Mouse (Mus musculus) lung, postnatal 0 days (tissue): ENCODE measurements around the gene Mroh2a. TPM values are rescaled to one million over a fixed set of nuclear protein-coding genes. Genes with fewer than 3 reads are reported as not detected.

Experiments
- ATAC-seq: fragments of 200-750 bp; cut with Nextera tagmentation; 2 replicates; pipeline ENCODE4 v1.8.0; 2017; ENCODE audit warnings: moderate library complexity
- DNase-seq: peaks from one replicate; pipeline ENCODE4 v3.0.0-alpha.2; 2016; ENCODE audit warnings: low spot score
- H3K27ac ChIP-seq: fragments of 300-500 bp; sonication (generic); 2 replicates; pipeline ENCODE4 v1.5.1; 2014; ENCODE audit warnings: antibody characterized with exemption, mild to moderate bottlenecking, low read length, mixed read lengths
- H3K27me3 ChIP-seq: fragments of 300-500 bp; sonication (generic); replicated peaks from 2 replicates; pipeline ENCODE4 v1.6.1; 2014; ENCODE audit warnings: low read length, mixed read lengths; ENCODE audit not compliant: insufficient read depth
- H3K36me3 ChIP-seq: fragments of 300-500 bp; sonication (generic); 2 replicates; pipeline ENCODE4 v1.6.1; 2014; ENCODE audit warnings: low read length, mixed read lengths; ENCODE audit not compliant: insufficient read depth
- H3K4me1 ChIP-seq: fragments of 300-500 bp; sonication (generic); 2 replicates; pipeline ENCODE4 v1.6.1; 2014; ENCODE audit warnings: antibody characterized with exemption, low read depth, low read length, mixed read lengths; ENCODE audit not compliant: insufficient read depth
- H3K4me2 ChIP-seq: fragments of 300-500 bp; sonication (generic); replicated peaks from 2 replicates; pipeline ENCODE4 v1.6.1; 2014; ENCODE audit warnings: low read depth, mild to moderate bottlenecking, low read length, moderate library complexity, mixed read lengths
- H3K4me3 ChIP-seq: fragments of 300-500 bp; sonication (generic); 2 replicates; pipeline ENCODE4 v1.5.1; 2014; ENCODE audit warnings: low read depth, low read length
- H3K9ac ChIP-seq: fragments of 300-500 bp; sonication (generic); replicated peaks from 2 replicates; pipeline ENCODE4 v1.6.1; 2014; ENCODE audit warnings: low read depth, mild to moderate bottlenecking
- H3K9me3 ChIP-seq: fragments of 300-500 bp; sonication (generic); 2 replicates; pipeline ENCODE4 v1.6.1; 2016; ENCODE audit warnings: low read length, mixed read lengths
- CTCF ChIP-seq: IDR thresholded peaks from 2 replicates; pipeline ENCODE4 v1.5.1; 2016; ENCODE audit warnings: antibody characterized with exemption, mild to moderate bottlenecking
- EP300 ChIP-seq: IDR thresholded peaks from 2 replicates; pipeline ENCODE4 v1.6.1; 2016; ENCODE audit warnings: antibody characterized with exemption, mild to moderate bottlenecking, control low read depth
- WGBS: fragments of 180-500 bp; shearing (Covaris S2); extraction: QIAGEN DNeasy Blood & Tissue Kit; methylation state at CpG from one replicate; pipeline ENCODE4 v1.1.7; 2014; 5-methylcytosine and 5-hydroxymethylcytosine counted together
- polyA plus RNA-seq: library from polyadenylated mRNA; unstranded; fragments of >200 nt; fragmentation: Nextera tagmentation; extraction: Ambion mirVana; gene quantifications from 2 replicates; pipeline ENCODE4 v1.2.1, GENCODE M21; 2015

The Mroh2a gene
- 0.15 and 0.43 TPM in 2 replicates for polyA plus RNA-seq

DNA sequence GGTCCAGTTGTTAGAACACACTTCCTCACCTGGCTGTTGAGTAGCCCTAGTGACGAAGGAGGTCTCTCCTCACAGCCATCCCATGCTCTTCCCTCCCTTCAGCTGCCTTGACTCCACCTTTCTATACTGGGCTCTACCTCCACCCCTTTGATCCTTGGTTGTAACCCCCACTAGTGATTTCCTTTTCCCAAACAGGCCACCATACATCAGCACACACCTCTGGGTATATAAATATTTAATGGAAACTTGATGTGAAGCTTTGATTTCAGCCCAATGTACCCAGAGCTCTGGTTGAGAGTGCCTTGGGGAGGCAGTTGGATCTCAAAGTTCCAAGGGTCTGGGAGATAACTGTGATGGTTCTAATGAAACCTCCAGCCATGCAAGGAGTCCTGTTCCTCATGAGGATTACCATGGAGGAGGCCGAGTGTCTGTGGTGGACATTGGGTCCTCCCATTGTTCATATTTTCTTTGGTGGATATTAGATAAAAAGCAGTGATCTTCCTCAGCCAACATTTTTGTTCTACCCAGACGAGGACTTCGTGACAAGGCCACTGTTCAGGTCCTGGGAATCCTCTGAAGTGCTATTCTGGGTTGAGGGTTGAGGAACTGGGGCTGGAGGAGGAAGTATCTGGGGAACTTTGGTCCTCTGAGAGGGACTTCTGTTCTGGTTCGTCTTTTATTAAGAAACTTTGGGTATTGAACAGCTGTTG lies at the start of gene Mroh2a:
Gene Mroh2a, plus strand, starts transcription at position 317 of the 710 bp plus-strand sequence.
- peaks cover 50% of the 10 kb centered on the region for H3K9me3 ChIP-seq
- no peak for ATAC-seq
- TF ChIP-seq EP300 (no peak), CTCF (no peak)

DNA sequence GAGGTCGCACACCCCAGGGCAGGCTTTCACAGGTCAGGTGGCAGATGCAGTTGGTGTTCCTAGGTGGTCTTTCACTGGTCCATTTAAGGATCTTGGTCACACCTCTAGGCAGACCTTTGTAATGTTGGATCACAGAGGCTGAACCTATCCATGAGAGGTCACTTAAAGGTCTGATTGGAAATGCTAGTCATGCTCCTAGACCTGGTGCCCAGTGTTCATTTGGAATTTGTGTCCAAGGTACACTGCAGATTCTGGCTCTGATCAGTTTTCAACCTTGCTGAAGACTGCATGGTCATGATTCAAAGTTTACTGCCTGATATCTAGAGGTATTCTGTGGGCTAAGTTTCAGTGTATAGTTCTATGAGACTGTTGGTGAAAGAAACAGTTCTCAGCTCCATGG lies 47.1 kb upstream of the Mroh2a start:
- DNase-seq (no peak), ATAC-seq (no peak)
- no peaks in the 10 kb centered on the region for H3K27me3 ChIP-seq
- no peaks in the 10 kb centered on the region for H3K4me1 ChIP-seq
- H3K4me2 ChIP-seq: no peak overlapping the region
- no peak overlapping the region for H3K4me3 ChIP-seq
- H3K36me3 ChIP-seq: no peaks in the 10 kb centered on the region
- TF ChIP-seq CTCF (no peak), EP300 (no peak)
- 67% methylated on average over 1 of the region's 1 CpGs for WGBS
- no peak overlapping the region for H3K9ac ChIP-seq
- H3K27ac ChIP-seq: no peak overlapping the region
- H3K9me3 ChIP-seq: 0 out of 2 replicates have a peak, but pooled peaks cover 7% of the 10 kb centered on the region

More for the DNA sequence above, at the start of gene Mroh2a:
- Histone ChIP-seq H3K36me3 (no peaks in the 10 kb centered on the region), H3K4me3 (no peak within 1 kb of the TSS), H3K4me2 (no peak within 1 kb of the TSS), H3K4me1 (no peaks in the 10 kb centered on the region), H3K27me3 (no peaks in the 10 kb centered on the region), H3K9ac (no peak within 1 kb of the TSS), H3K27ac (no peak within 1 kb of the TSS)
- 43% methylated on average over 5 of the region's 5 CpGs for WGBS
- no peak for DNase-seq

- Histone ChIP-seq H3K9ac (no peak overlapping the region), H3K36me3 (no peaks in the 10 kb centered on the region)
- 79% methylated on average over 5 of the region's 5 CpGs for WGBS
These were observed 40.4 kb upstream of the Mroh2a start for GRCm38 (mm10) chr1:88186325-88186935.

DNA sequence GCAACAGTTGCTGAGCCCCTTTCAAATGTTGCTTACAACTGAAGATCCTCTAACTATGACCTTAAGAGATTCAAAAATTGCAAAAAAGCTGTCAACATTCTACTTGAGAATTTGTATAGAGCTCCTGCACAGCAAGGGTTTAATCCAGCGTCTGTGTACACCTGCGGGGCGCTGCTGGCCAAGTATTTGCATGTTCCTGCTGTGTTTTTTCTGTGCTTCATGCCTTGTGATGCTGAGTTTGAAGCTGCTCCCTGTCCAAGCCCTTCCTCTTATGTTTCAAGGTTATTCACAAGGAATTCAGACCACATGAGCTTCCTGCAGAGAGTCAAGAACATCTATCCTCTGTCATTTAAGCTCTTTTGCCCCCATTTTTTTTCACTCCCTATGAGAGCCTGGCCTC lies 34.6 kb upstream of the Mroh2a start:
- Histone ChIP-seq H3K4me3 (no peak overlapping the region), H3K36me3 (no peaks in the 10 kb centered on the region), H3K4me1 (no peaks in the 10 kb centered on the region), H3K27me3 (no peaks in the 10 kb centered on the region), H3K9ac (no peak overlapping the region), H3K27ac (no peak overlapping the region), H3K9me3 (no peaks in the 10 kb centered on the region), H3K4me2 (no peak overlapping the region)
- TF ChIP-seq CTCF (no peak), EP300 (no peak)
- WGBS: 63% methylated on average over 3 of the region's 3 CpGs
- no peak for DNase-seq
- no peak for ATAC-seq

More at GRCm38 (mm10) chr1:88186325-88186935, 40.4 kb upstream of the Mroh2a start:
- Histone ChIP-seq H3K27ac (no peak overlapping the region), H3K9me3 (no peaks in the 10 kb centered on the region), H3K27me3 (no peaks in the 10 kb centered on the region), H3K4me1 (no peaks in the 10 kb centered on the region), H3K4me3 (no peak overlapping the region), H3K4me2 (no peak overlapping the region)
- no peak for TF ChIP-seq CTCF
- ATAC-seq: no peak
- no peak for DNase-seq

DNA sequence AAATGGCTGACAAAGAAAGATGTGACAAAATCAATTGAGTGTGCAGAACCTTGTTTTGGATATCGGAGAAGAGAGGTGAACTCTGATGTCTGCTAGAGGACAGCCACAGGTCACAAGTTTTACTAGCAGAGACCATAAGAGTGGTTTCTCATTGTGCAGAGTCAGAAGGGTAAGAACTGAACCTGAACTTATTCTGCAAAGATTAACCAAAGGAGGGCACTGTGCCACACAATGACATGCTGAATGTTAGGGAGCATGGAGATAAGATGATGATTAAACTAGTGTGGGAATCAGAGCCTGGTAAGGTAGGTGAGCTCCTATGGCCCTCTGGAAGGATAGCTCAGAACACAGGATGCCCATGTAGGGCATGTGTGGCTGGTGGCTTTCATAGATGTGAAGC lies 31.1 kb upstream of the Mroh2a start:
- no peak overlapping the region for H3K4me3 ChIP-seq
- DNase-seq (no peak), ATAC-seq (no peak)
- WGBS: 85% methylated on average over 1 of the region's 1 CpGs
- H3K4me1 ChIP-seq: no peaks in the 10 kb centered on the region
- H3K36me3 ChIP-seq: no peaks in the 10 kb centered on the region
- TF ChIP-seq CTCF (no peak), EP300 (no peak)
- no peak overlapping the region for H3K27ac ChIP-seq
- H3K4me2 ChIP-seq: no peak overlapping the region
- no peaks in the 10 kb centered on the region for H3K9me3 ChIP-seq
- H3K27me3 ChIP-seq: no peaks in the 10 kb centered on the region
- H3K9ac ChIP-seq: no peak overlapping the region

GRCm38 (mm10) chr1:88197443-88197842 lies 29.3 kb upstream of the Mroh2a start:
- TF ChIP-seq EP300 (no peak), CTCF (no peak)
- Histone ChIP-seq H3K4me1 (no peaks in the 10 kb centered on the region), H3K36me3 (no peaks in the 10 kb centered on the region), H3K4me3 (no peak overlapping the region), H3K27ac (no peak overlapping the region), H3K27me3 (no peaks in the 10 kb centered on the region), H3K4me2 (no peak overlapping the region), H3K9me3 (no peaks in the 10 kb centered on the region), H3K9ac (no peak overlapping the region)
- WGBS: 77% methylated on average over 3 of the region's 3 CpGs
- no peak for DNase-seq
- ATAC-seq: no peak
